Mouse (Mus musculus) inflammation-experienced regulatory T-cells (primary cell): ENCODE results near the gene Ppl. TPM values are rescaled to one million over a fixed set of nuclear protein-coding genes. Genes with fewer than 3 reads are reported as not detected.

Source experiments
- polyA plus RNA-seq, 2 experiments: library from polyadenylated mRNA; unstranded; fragments of 100-300 nt; shearing (Covaris generic); gene quantifications; one replicate each; pipeline ENCODE4 v1.2.1; 2017

The Ppl gene
- polyA plus RNA-seq = 1 to 10 TPM in 1 of 2 experiments, under 1 TPM in 1; 0.51 to 1.2 TPM

DNA sequence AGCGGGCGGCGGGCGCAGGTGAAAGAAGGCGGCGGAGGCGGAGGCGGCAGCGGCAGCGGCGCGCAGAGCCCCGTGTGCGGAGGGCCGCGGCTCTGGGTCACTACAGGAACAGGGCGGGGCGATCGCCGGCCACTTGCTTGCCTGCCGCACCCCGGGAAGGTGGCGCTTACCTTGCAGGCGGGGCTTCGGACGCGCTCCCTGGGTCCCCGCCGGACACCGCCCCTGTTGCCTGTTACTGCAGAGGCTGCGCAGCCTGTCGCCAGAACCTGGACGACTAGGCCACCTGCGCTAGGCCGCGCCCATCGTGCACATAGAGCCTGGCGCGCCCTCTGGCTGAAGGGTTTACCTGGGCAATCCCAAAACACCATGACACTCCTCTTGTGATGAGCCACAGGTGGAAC, at the start of gene Ppl:
Gene Ppl (minus strand): TSS at position 21 of the 401 bp plus-strand sequence.

DNA sequence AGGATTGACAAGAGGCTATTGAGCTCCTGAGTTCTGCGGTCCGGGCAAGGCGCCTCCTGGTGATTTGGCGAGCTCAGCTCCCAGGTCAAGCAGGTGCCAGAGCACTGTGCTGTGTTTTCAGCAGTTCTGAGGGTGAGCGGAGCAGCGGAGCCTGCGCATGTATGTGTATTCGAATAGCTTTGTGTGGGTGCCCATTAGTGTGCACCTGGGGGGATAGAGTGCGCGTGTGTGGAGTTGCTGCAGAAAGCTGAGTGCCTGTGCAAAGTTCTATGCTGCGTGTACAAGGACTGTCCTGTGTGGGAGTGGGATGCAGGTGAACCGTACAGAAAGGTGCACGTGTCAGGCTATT, 14.8 kb upstream of the Ppl start, which contains the start of gene Sec14l5:
Gene Sec14l5 (plus strand): TSS at position 73 of the 349 bp plus-strand sequence.

GRCm38 (mm10) chr16:5049774-5050234, 82.4 kb downstream of the Ppl start, which contains the start of the genes Glyr1 and Ubn1:
Gene Glyr1, minus strand, starts transcription at chr16:5049863.
Gene Ubn1, plus strand, starts transcription at chr16:5050057.

Other genes with a start within 250 kb of the Ppl start
- gene Mgrn1, start 246.2 kb downstream of the Ppl start, polyA plus RNA-seq = 10 to 100 TPM; 58.3 to 63.5 TPM
- gene Nudt16l1, start 193.7 kb downstream of the Ppl start, polyA plus RNA-seq = 100 to 1,000 TPM; 143 to 155 TPM
- 10 to 100 TPM; 72.6 to 81.3 TPM for gene Anks3, start 168.2 kb downstream of the Ppl start, polyA plus RNA-seq
- 1 to 10 TPM in 1 of 2 experiments, under 1 TPM in 1; 0.33 to 1.0 TPM for gene Sept12, start 134.6 kb downstream of the Ppl start, polyA plus RNA-seq
- gene Smim22, start 125.1 kb downstream of the Ppl start, polyA plus RNA-seq = under 1 TPM in 1 of 2 experiments, not detected in 1; 0.46 TPM
- gene Rogdi, start 118.9 kb downstream of the Ppl start, polyA plus RNA-seq = 10 to 100 TPM; 15.3 to 18.7 TPM
- gene Glyr1, start 82.6 kb downstream of the Ppl start, polyA plus RNA-seq = 100 to 1,000 TPM; 133 to 156 TPM
- 10 to 100 TPM; 38.9 to 47.3 TPM for gene Ubn1, start 82.4 kb downstream of the Ppl start, polyA plus RNA-seq
- gene Sec14l5, start 14.7 kb upstream of the Ppl start, polyA plus RNA-seq = under 1 TPM in 1 of 2 experiments, not detected in 1; 0.32 TPM
- gene Nagpa, start 71.6 kb upstream of the Ppl start, polyA plus RNA-seq = 10 to 100 TPM; 54.0 to 61.0 TPM
- gene AU021092, start 89.9 kb upstream of the Ppl start, polyA plus RNA-seq = 1 to 10 TPM in 1 of 2 experiments, not detected in 1; 1.1 TPM
- gene Alg1, start 101.2 kb upstream of the Ppl start, polyA plus RNA-seq = 10 to 100 TPM; 46.7 to 69.5 TPM
- gene Eef2kmt, start 123.6 kb upstream of the Ppl start, polyA plus RNA-seq = 10 to 100 TPM; 42.7 to 58.9 TPM